Mouse (Mus musculus) lung, postnatal 0 days (tissue): ENCODE data around the gene Snip1. TPM values are rescaled to one million over a fixed set of nuclear protein-coding genes. Genes with fewer than 3 reads are reported as not detected.

Experiments
- ATAC-seq: fragments of 200-750 bp; cut with Nextera tagmentation; 2 replicates; pipeline ENCODE4 v1.8.0; 2017; ENCODE audit warnings: moderate library complexity
- DNase-seq: peaks from one replicate; pipeline ENCODE4 v3.0.0-alpha.2; 2016; ENCODE audit warnings: low spot score
- H3K27ac ChIP-seq: fragments of 300-500 bp; sonication (generic); 2 replicates; pipeline ENCODE4 v1.5.1; 2014; ENCODE audit warnings: antibody characterized with exemption, mild to moderate bottlenecking, low read length, mixed read lengths
- H3K27me3 ChIP-seq: fragments of 300-500 bp; sonication (generic); replicated peaks from 2 replicates; pipeline ENCODE4 v1.6.1; 2014; ENCODE audit warnings: low read length, mixed read lengths; ENCODE audit not compliant: insufficient read depth
- H3K36me3 ChIP-seq: fragments of 300-500 bp; sonication (generic); 2 replicates; pipeline ENCODE4 v1.6.1; 2014; ENCODE audit warnings: low read length, mixed read lengths; ENCODE audit not compliant: insufficient read depth
- H3K4me1 ChIP-seq: fragments of 300-500 bp; sonication (generic); 2 replicates; pipeline ENCODE4 v1.6.1; 2014; ENCODE audit warnings: antibody characterized with exemption, low read depth, low read length, mixed read lengths; ENCODE audit not compliant: insufficient read depth
- H3K4me2 ChIP-seq: fragments of 300-500 bp; sonication (generic); replicated peaks from 2 replicates; pipeline ENCODE4 v1.6.1; 2014; ENCODE audit warnings: low read depth, mild to moderate bottlenecking, low read length, moderate library complexity, mixed read lengths
- H3K4me3 ChIP-seq: fragments of 300-500 bp; sonication (generic); 2 replicates; pipeline ENCODE4 v1.5.1; 2014; ENCODE audit warnings: low read depth, low read length
- H3K9ac ChIP-seq: fragments of 300-500 bp; sonication (generic); replicated peaks from 2 replicates; pipeline ENCODE4 v1.6.1; 2014; ENCODE audit warnings: low read depth, mild to moderate bottlenecking
- H3K9me3 ChIP-seq: fragments of 300-500 bp; sonication (generic); 2 replicates; pipeline ENCODE4 v1.6.1; 2016; ENCODE audit warnings: low read length, mixed read lengths
- CTCF ChIP-seq: IDR thresholded peaks from 2 replicates; pipeline ENCODE4 v1.5.1; 2016; ENCODE audit warnings: antibody characterized with exemption, mild to moderate bottlenecking
- EP300 ChIP-seq: IDR thresholded peaks from 2 replicates; pipeline ENCODE4 v1.6.1; 2016; ENCODE audit warnings: antibody characterized with exemption, mild to moderate bottlenecking, control low read depth
- WGBS: fragments of 180-500 bp; shearing (Covaris S2); extraction: QIAGEN DNeasy Blood & Tissue Kit; methylation state at CpG from one replicate; pipeline ENCODE4 v1.1.7; 2014; 5-methylcytosine and 5-hydroxymethylcytosine counted together
- polyA plus RNA-seq: library from polyadenylated mRNA; unstranded; fragments of >200 nt; fragmentation: Nextera tagmentation; extraction: Ambion mirVana; gene quantifications from 2 replicates; pipeline ENCODE4 v1.2.1, GENCODE M21; 2015

The Snip1 gene
- polyA plus RNA-seq, 1 experiment from 2014 or later = 17.4 TPM

GRCm38 (mm10) chr4:125096066-125096465 lies 29.6 kb downstream of the Snip1 start:
- Histone ChIP-seq H3K4me3 (no peak overlapping the region), H3K4me2 (no peak overlapping the region), H3K27me3 (no peaks in the 10 kb centered on the region), H3K36me3 (peaks cover 3% of the 10 kb centered on the region; the same call in 1 of the 2 replicates), H3K9me3 (no peaks in the 10 kb centered on the region), H3K9ac (no peak overlapping the region), H3K4me1 (no peaks in the 10 kb centered on the region), H3K27ac (no peak overlapping the region)
- TF ChIP-seq CTCF (no peak), EP300 (no peak)
- 86% methylated on average over 5 of the region's 5 CpGs for WGBS
- ATAC-seq (no peak), DNase-seq (no peak)

- Histone ChIP-seq H3K9me3 (no peaks in the 10 kb centered on the region), H3K4me3 (no peak overlapping the region), H3K4me1 (no peaks in the 10 kb centered on the region), H3K27ac (no peak overlapping the region), H3K9ac (no peak overlapping the region), H3K36me3 (peaks cover 1% of the 10 kb centered on the region; the same call in 1 of the 2 replicates), H3K27me3 (no peaks in the 10 kb centered on the region), H3K4me2 (no peak overlapping the region)
- TF ChIP-seq CTCF (no peak), EP300 (no peak)
- ATAC-seq (no peak), DNase-seq (no peak)
- WGBS = 77% methylated on average over 4 of the region's 4 CpGs
These were observed 30.9 kb downstream of the Snip1 start for GRCm38 (mm10) chr4:125097412-125097811.

GRCm38 (mm10) chr4:125099458-125099857 lies 33.0 kb downstream of the Snip1 start:
- Histone ChIP-seq H3K9me3 (no peaks in the 10 kb centered on the region), H3K4me2 (no peak overlapping the region), H3K36me3 (0 out of 2 replicates have a peak, but pooled peaks cover 8% of the 10 kb centered on the region), H3K4me3 (no peak overlapping the region), H3K27me3 (no peaks in the 10 kb centered on the region), H3K9ac (no peak overlapping the region), H3K4me1 (no peaks in the 10 kb centered on the region), H3K27ac (no peak overlapping the region)
- TF ChIP-seq CTCF = peak; percentile 98
- no peak for TF ChIP-seq EP300
- 7% methylated on average over 8 of the region's 8 CpGs for WGBS
- DNase-seq (peak; percentile 78), ATAC-seq (peak; percentile 68)

- Histone ChIP-seq H3K9ac (no peak overlapping the region), H3K4me2 (no peak overlapping the region), H3K27ac (no peak overlapping the region), H3K4me1 (no peaks in the 10 kb centered on the region), H3K36me3 (0 out of 2 replicates have a peak, but pooled peaks cover 8% of the 10 kb centered on the region), H3K27me3 (no peaks in the 10 kb centered on the region), H3K4me3 (no peak overlapping the region), H3K9me3 (no peaks in the 10 kb centered on the region)
- WGBS = 79% methylated on average over 13 of the region's 13 CpGs
- TF ChIP-seq CTCF (no peak), EP300 (no peak)
- ATAC-seq (no peak), DNase-seq (no peak)
These were observed 34.9 kb downstream of the Snip1 start for GRCm38 (mm10) chr4:125101334-125101733.

GRCm38 (mm10) chr4:125105354-125105753 lies 38.9 kb downstream of the Snip1 start:
- Histone ChIP-seq H3K9me3 (no peaks in the 10 kb centered on the region), H3K4me3 (no peak overlapping the region), H3K4me2 (no peak overlapping the region), H3K4me1 (no peaks in the 10 kb centered on the region), H3K36me3 (0 out of 2 replicates have a peak, but pooled peaks cover 11% of the 10 kb centered on the region), H3K27ac (no peak overlapping the region), H3K9ac (no peak overlapping the region), H3K27me3 (no peaks in the 10 kb centered on the region)
- 88% methylated on average over 9 of the region's 9 CpGs for WGBS
- no peak for TF ChIP-seq EP300
- no peak for TF ChIP-seq CTCF
- DNase-seq = no peak
- ATAC-seq = no peak

- Histone ChIP-seq H3K9ac (no peak overlapping the region), H3K27me3 (no peaks in the 10 kb centered on the region), H3K4me3 (no peak overlapping the region), H3K4me1 (peaks cover 12% of the 10 kb centered on the region), H3K9me3 (no peaks in the 10 kb centered on the region), H3K36me3 (no peaks in the 10 kb centered on the region), H3K4me2 (no peak overlapping the region), H3K27ac (peak overlapping the region; percentile 63)
- 11% methylated on average over 6 of the region's 6 CpGs for WGBS
- TF ChIP-seq CTCF (peak; percentile 92), EP300 (no peak; the same call in 1 of the 2 replicates)
- DNase-seq (peak; percentile 91), ATAC-seq (peak; percentile 74)
These were observed 48.2 kb downstream of the Snip1 start for GRCm38 (mm10) chr4:125114638-125115037.

- Histone ChIP-seq H3K27ac (peak overlapping the region; percentile 63), H3K4me3 (no peak overlapping the region), H3K4me1 (peaks cover 12% of the 10 kb centered on the region), H3K4me2 (no peak overlapping the region), H3K27me3 (no peaks in the 10 kb centered on the region), H3K9me3 (no peaks in the 10 kb centered on the region), H3K36me3 (0 out of 2 replicates have a peak, but pooled peaks cover 1% of the 10 kb centered on the region), H3K9ac (no peak overlapping the region)
- 0 out of 2 replicates have a peak, but pooled peaks have one; percentile 2 for ATAC-seq
- TF ChIP-seq EP300 (no peak), CTCF (no peak)
- DNase-seq = no peak
- WGBS = 72% methylated on average over 4 of the region's 4 CpGs
These were observed 48.6 kb downstream of the Snip1 start for GRCm38 (mm10) chr4:125115081-125115480.
